Mouse (Mus musculus) left cerebral cortex, postnatal 10 days (tissue): ENCODE measurements around the gene Nepn. TPM values are rescaled to one million over a fixed set of nuclear protein-coding genes. Genes with fewer than 3 reads are reported as not detected.
"Not testable (repeated sequence)": the region's sequence is repeated elsewhere in the genome, so short reads cannot be mapped to it uniquely, and the experiment has no call there.

Source experiments
- DNase-seq, 2 experiments: peaks; one replicate each; pipeline ENCODE4 v3.0.0; 2021 to 2022; ENCODE audit warnings: low spot score in 2 of 2, mixed read lengths in 1 of 2; ENCODE audit errors: extremely low spot score in 1 of 2
- intact Hi-C: fragments of 180-260 bp; cut with DNase I; formaldehyde crosslinking; loops from one replicate; pipeline ENCODE4 v1.15.1; 2025
- total RNA-seq, 2 experiments: library from RNA; stranded (reverse); gene quantifications; 2 replicates each; pipeline ENCODE4 v1.2.3; 2021

Gene Nepn
- not detected for total RNA-seq

- no peak for DNase-seq
- intact Hi-C loops: loop anchor here (5.0 to 10.0 kb wide), 3 partner anchors 287 to 834 kb away; no protein-coding TSS in a partner anchor
Measured at GRCm38 (mm10) chr10:52388922-52389430, at the start of gene Nepn. Gene Nepn, plus strand, starts transcription at chr10:52388972.

GRCm38 (mm10) chr10:52343324-52343723 is 45.4 kb upstream of the Nepn start:
- intact Hi-C loops: not testable (repeated sequence)

GRCm38 (mm10) chr10:52353184-52353583 is 35.6 kb upstream of the Nepn start:
- no peak for DNase-seq
- intact Hi-C loops: no loop called here

More at GRCm38 (mm10) chr10:52343324-52343723, 45.4 kb upstream of the Nepn start:
- not testable (repeated sequence) for DNase-seq

- DNase-seq: no peak
- intact Hi-C loops: no loop called here
Measured at GRCm38 (mm10) chr10:52358467-52358866, 30.3 kb upstream of the Nepn start, which contains the start of gene Gm26741. Gene Gm26741, plus strand, starts transcription at chr10:52358767.

- intact Hi-C loops: no loop called here
- DNase-seq: no peak
Measured at GRCm38 (mm10) chr10:52360241-52360735, 28.5 kb upstream of the Nepn start.

GRCm38 (mm10) chr10:52360862-52361609 is 27.7 kb upstream of the Nepn start:
- intact Hi-C loops: no loop called here
- no peak for DNase-seq

GRCm38 (mm10) chr10:52368376-52368775 is 20.4 kb upstream of the Nepn start:
- intact Hi-C loops: no loop called here
- DNase-seq: no peak

GRCm38 (mm10) chr10:52373834-52374233 is 14.9 kb upstream of the Nepn start:
- intact Hi-C loops: no loop called here
- no peak for DNase-seq

- no peak for DNase-seq
- intact Hi-C loops: no loop called here
Measured at GRCm38 (mm10) chr10:52374651-52375050, 14.1 kb upstream of the Nepn start.

- DNase-seq: no peak
- intact Hi-C loops: no loop called here
Measured at GRCm38 (mm10) chr10:52376422-52376821, 12.3 kb upstream of the Nepn start.

GRCm38 (mm10) chr10:52377813-52378212 is 11.0 kb upstream of the Nepn start:
- intact Hi-C loops: no loop called here
- DNase-seq: no peak

GRCm38 (mm10) chr10:52381321-52381801 is 7.4 kb upstream of the Nepn start:
- peak; percentile 27 to 42 for DNase-seq
- intact Hi-C loops: loop anchor here (5.0 to 10.0 kb wide), 2 partner anchors 164 to 827 kb away; no protein-coding TSS in a partner anchor

- peak; percentile 97 to 99 for DNase-seq
- intact Hi-C loops: loop anchor here (2.0 to 10.0 kb wide), 3 partner anchors 149 to 827 kb away; partner anchors contain the start of gene Dcbld1
Measured at GRCm38 (mm10) chr10:52381845-52382591, 6.8 kb upstream of the Nepn start, which contains the start of gene Gopc. Gene Gopc, minus strand, starts transcription at chr10:52382124.

GRCm38 (mm10) chr10:52383022-52383421 is 5.8 kb upstream of the Nepn start:
- no peak for DNase-seq
- intact Hi-C loops: loop anchor here (2.0 to 10.0 kb wide), 3 partner anchors 150 to 828 kb away; partner anchors contain the start of gene Dcbld1

- intact Hi-C loops: loop anchor here (2.0 to 10.0 kb wide), 3 partner anchors 151 to 829 kb away; partner anchors contain the start of gene Dcbld1
- DNase-seq: no peak
Measured at GRCm38 (mm10) chr10:52383522-52383921, 5.2 kb upstream of the Nepn start.

GRCm38 (mm10) chr10:52384823-52385610 is 3.8 kb upstream of the Nepn start:
- intact Hi-C loops: loop anchor here (5.0 to 10.0 kb wide), 4 partner anchors 168 to 830 kb away; no protein-coding TSS in a partner anchor
- peak; percentile 31 to 33 for DNase-seq

- intact Hi-C loops: loop anchor here (5.0 to 10.0 kb wide), 3 partner anchors 285 to 832 kb away; no protein-coding TSS in a partner anchor
- no peak for DNase-seq
Measured at GRCm38 (mm10) chr10:52387192-52387591, 1.6 kb upstream of the Nepn start.

- intact Hi-C loops: loop anchor here (5.0 to 10.0 kb wide), 3 partner anchors 287 to 835 kb away; no protein-coding TSS in a partner anchor
- no peak for DNase-seq
Measured at GRCm38 (mm10) chr10:52389438-52389837, 666 bp downstream of the Nepn start.
